Mouse (Mus musculus): ENCODE measurements around the gene 2900026A02Rik. TPM values are rescaled to one million over a fixed set of nuclear protein-coding genes. Genes with fewer than 3 reads are reported as not detected.

Gene 2900026A02Rik
- total and polyA plus RNA-seq, 3 experiments = 0.05 TPM; not detected in 2

DNA sequence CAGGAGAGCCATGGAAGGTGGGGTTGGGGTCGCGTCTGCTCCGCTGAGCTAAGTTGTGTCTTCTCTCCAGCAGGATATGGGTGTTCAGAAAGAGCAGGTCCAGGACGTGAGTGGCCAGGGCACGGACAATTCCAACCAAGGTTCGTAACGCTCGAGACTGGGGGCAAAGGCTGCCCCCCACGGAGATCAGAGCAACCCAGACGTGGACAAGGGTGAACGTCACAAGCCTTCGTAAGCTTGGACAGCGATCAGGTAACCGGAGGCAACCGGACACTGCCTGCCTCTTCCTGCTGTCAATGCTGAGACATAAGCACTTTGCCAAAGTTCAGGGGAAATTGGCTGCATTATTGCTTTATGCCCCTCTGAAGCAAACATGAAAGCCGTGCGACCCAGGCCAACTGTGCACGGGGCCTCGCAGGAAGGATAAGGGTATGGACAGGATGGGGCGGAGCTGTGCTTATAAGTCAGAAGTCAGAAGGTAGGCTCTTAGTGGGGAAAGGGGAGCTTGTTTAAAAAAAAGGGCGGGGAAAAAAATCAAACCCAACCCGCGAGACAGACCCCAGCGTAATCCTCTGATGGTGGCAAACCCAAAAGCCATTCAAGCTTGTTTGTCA is 130.9 kb downstream of the 2900026A02Rik start:
- H3K27me3 ChIP-seq (ENCODE audit: insufficient read depth, low read length) = peaks cover 2% of the 10 kb centered on the region; the same call in 1 of the 2 replicates
- H3K4me1 ChIP-seq (ENCODE audit: insufficient read depth, low read depth, low read length) = no peaks in the 10 kb centered on the region
- ATAC-seq (ENCODE audit: extremely low read depth, insufficient number of reproducible peaks, low FRiP score, poor library complexity, severe bottlenecking) (no peak), DNase-seq (ENCODE audit: low spot score) (no peak)
- TF ChIP-seq CTCF (IDR thresholded peaks at IDR 0.05; ENCODE audit: low read depth, low read length) (no peak), GATA2 (IDR thresholded peaks at IDR 0.05; ENCODE audit: borderline replicate concordance, low read depth, low read length) (no peak), GATA1 (IDR thresholded peaks at IDR 0.05; ENCODE audit: borderline replicate concordance, low read length) (no peak), TAL1 (conservative IDR thresholded peaks at IDR 0.05; ENCODE audit: low read depth, low read length) (no peak), POLR2AphosphoS5 (IDR thresholded peaks at IDR 0.05; ENCODE audit: insufficient replicate concordance, low read depth, low read length) (no peak)
- H3K9me3 ChIP-seq (replicated peaks) = peaks cover 98% of the 10 kb centered on the region
- no peaks in the 10 kb centered on the region for H3K36me3 ChIP-seq (replicated peaks)
- H3K4me3 ChIP-seq (ENCODE audit: low read depth, low read length) = no peak overlapping the region; the same call in 1 of the 2 replicates

DNA sequence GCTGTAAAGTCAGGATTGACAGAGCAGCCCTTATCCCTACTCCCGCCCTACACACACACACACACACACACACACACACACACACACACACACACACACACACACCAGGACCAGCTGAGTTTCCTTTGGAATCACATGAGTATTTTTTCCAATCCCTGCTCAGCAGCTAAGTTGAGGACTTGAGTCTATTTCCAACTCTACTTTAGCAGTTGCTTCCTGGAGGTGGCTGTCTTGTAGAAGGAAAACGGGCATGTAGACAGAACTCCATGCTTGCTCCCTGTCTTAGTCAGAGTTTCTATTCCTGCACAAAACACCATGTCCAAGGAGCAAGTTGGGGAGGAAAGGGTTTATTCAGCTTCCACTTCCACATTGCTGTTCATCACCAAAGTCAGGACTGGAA is 133.6 kb downstream of the 2900026A02Rik start:
- no peak for DNase-seq (ENCODE audit: low spot score)
- H3K27me3 ChIP-seq (ENCODE audit: insufficient read depth, low read length) = no peaks in the 10 kb centered on the region
- peaks cover 91% of the 10 kb centered on the region for H3K9me3 ChIP-seq (replicated peaks)
- no peaks in the 10 kb centered on the region for H3K4me1 ChIP-seq (ENCODE audit: insufficient read depth, low read depth, low read length)
- TF ChIP-seq POLR2AphosphoS5 (IDR thresholded peaks at IDR 0.05; ENCODE audit: insufficient replicate concordance, low read depth, low read length) (no peak), TAL1 (conservative IDR thresholded peaks at IDR 0.05; ENCODE audit: low read depth, low read length) (no peak), CTCF (IDR thresholded peaks at IDR 0.05; ENCODE audit: low read depth, low read length) (no peak)
- no peak overlapping the region for H3K4me3 ChIP-seq (ENCODE audit: low read depth, low read length)
- H3K36me3 ChIP-seq (replicated peaks) = no peaks in the 10 kb centered on the region
- ATAC-seq (ENCODE audit: extremely low read depth, insufficient number of reproducible peaks, low FRiP score, poor library complexity, severe bottlenecking) = no peak

DNA sequence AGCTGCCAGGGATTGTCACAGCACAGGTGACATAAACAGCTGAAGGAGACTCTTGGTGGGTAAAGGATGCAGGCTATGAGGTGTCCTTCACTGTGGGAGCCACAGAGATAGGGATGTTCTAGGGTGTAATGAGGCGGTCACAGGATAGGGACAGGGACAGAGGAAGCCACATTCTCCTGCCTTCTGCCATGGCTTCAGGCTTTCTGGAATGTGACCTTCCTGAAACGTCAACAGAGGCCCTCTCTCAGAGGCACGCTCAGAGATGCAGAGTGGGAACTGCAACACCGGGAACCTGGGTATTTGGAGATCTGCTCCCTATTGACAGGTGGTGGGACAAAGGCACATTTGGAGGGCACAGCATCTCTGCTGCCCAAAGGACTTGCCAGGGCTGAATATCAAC is 134.0 kb downstream of the 2900026A02Rik start:
- no peaks in the 10 kb centered on the region for H3K27me3 ChIP-seq (ENCODE audit: insufficient read depth, low read length)
- H3K4me3 ChIP-seq (ENCODE audit: low read depth, low read length) = no peak overlapping the region
- no peak for TF ChIP-seq GATA1 (IDR thresholded peaks at IDR 0.05; ENCODE audit: borderline replicate concordance, low read length)
- no peak for TF ChIP-seq POLR2AphosphoS5 (IDR thresholded peaks at IDR 0.05; ENCODE audit: insufficient replicate concordance, low read depth, low read length)
- TF ChIP-seq GATA2 (IDR thresholded peaks at IDR 0.05; ENCODE audit: borderline replicate concordance, low read depth, low read length) = no peak
- no peak for TF ChIP-seq TAL1 (conservative IDR thresholded peaks at IDR 0.05; ENCODE audit: low read depth, low read length)
- no peak for TF ChIP-seq CTCF (IDR thresholded peaks at IDR 0.05; ENCODE audit: low read depth, low read length)
- ATAC-seq (ENCODE audit: extremely low read depth, insufficient number of reproducible peaks, low FRiP score, poor library complexity, severe bottlenecking) (no peak), DNase-seq (ENCODE audit: low spot score) (no peak)
- H3K36me3 ChIP-seq (replicated peaks) = no peaks in the 10 kb centered on the region
- H3K4me1 ChIP-seq (ENCODE audit: insufficient read depth, low read depth, low read length) = no peaks in the 10 kb centered on the region
- peaks cover 91% of the 10 kb centered on the region for H3K9me3 ChIP-seq (replicated peaks)

DNA sequence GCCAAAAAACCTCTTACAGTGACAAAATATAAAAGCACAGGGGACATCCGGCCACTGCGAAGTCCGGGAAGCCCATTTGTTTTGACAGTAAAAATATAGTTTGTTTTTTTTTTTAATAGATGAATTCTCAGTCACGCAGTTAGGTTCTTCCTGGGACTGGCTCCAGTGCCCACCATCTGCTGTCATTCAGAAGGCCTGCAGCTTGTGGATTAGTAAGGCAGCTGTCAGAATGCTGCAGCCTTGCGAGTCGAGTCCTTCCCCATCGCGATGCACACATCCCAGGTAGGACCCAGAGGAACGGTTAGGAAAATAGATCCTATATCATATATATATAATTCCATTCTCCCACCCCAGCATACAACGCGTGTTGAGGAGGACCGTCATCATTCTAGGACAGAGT is 134.6 kb downstream of the 2900026A02Rik start:
- H3K27me3 ChIP-seq (ENCODE audit: insufficient read depth, low read length) = no peaks in the 10 kb centered on the region
- peaks cover 91% of the 10 kb centered on the region for H3K9me3 ChIP-seq (replicated peaks)
- TF ChIP-seq POLR2AphosphoS5 (IDR thresholded peaks at IDR 0.05; ENCODE audit: insufficient replicate concordance, low read depth, low read length) = no peak
- no peak for TF ChIP-seq CTCF (IDR thresholded peaks at IDR 0.05; ENCODE audit: low read depth, low read length)
- TF ChIP-seq TAL1 (conservative IDR thresholded peaks at IDR 0.05; ENCODE audit: low read depth, low read length) = no peak
- no peak for TF ChIP-seq GATA2 (IDR thresholded peaks at IDR 0.05; ENCODE audit: borderline replicate concordance, low read depth, low read length)
- no peak for TF ChIP-seq GATA1 (IDR thresholded peaks at IDR 0.05; ENCODE audit: borderline replicate concordance, low read length)
- H3K4me3 ChIP-seq (ENCODE audit: low read depth, low read length) = no peak overlapping the region
- no peaks in the 10 kb centered on the region for H3K4me1 ChIP-seq (ENCODE audit: insufficient read depth, low read depth, low read length)
- no peaks in the 10 kb centered on the region for H3K36me3 ChIP-seq (replicated peaks)
- ATAC-seq (ENCODE audit: extremely low read depth, insufficient number of reproducible peaks, low FRiP score, poor library complexity, severe bottlenecking) = no peak
- DNase-seq (ENCODE audit: low spot score) = no peak

DNA sequence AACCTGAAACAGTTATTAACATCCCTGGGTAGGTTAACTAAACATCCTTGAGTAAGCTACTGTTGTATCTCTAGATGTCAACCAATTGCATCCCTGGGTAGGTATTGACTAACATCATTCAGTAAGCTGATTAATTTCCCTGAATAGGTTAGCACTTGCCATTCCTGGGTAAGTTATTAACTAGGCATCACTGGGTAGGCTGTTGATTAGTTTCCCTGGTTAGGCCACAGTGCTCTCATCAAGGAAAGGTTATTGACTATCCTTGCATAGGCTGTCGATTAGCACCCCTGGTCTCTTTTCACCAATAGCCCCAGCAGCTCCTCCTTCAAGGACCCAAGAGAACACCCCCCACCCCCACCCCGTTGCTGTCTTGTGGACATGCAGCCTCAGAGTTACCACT is 135.1 kb downstream of the 2900026A02Rik start:
- TF ChIP-seq GATA2 (IDR thresholded peaks at IDR 0.05; ENCODE audit: borderline replicate concordance, low read depth, low read length) = no peak
- TF ChIP-seq GATA1 (IDR thresholded peaks at IDR 0.05; ENCODE audit: borderline replicate concordance, low read length) = no peak
- Histone ChIP-seq H3K36me3 (replicated peaks) (no peaks in the 10 kb centered on the region), H3K4me3 (ENCODE audit: low read depth, low read length) (no peak overlapping the region), H3K27me3 (ENCODE audit: insufficient read depth, low read length) (no peaks in the 10 kb centered on the region), H3K9me3 (replicated peaks) (peaks cover 91% of the 10 kb centered on the region), H3K4me1 (ENCODE audit: insufficient read depth, low read depth, low read length) (no peaks in the 10 kb centered on the region)
- ATAC-seq (ENCODE audit: extremely low read depth, insufficient number of reproducible peaks, low FRiP score, poor library complexity, severe bottlenecking) (no peak), DNase-seq (ENCODE audit: low spot score) (no peak)

DNA sequence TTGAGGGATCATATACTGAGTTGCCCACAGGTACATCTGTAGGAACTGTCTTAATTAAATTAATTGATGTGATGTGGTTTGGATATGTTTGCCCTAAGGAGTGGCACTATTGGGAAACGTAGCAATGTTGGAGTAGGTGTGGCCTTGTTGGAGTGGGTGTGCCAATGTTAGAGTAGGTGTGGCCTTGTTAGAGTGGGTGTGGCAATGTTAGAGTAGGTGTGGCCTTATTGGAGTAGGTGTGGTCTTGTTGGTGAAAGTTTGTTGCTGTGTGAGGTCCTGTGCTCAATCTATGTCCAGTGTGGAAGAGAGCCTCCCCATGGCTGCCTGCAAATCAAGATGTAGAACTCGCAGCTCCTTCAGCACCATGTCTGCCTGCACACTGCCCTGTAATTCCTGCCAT is 136.7 kb downstream of the 2900026A02Rik start:
- Histone ChIP-seq H3K9me3 (replicated peaks) (peaks cover 91% of the 10 kb centered on the region), H3K27me3 (ENCODE audit: insufficient read depth, low read length) (no peaks in the 10 kb centered on the region), H3K36me3 (replicated peaks) (no peaks in the 10 kb centered on the region), H3K4me3 (ENCODE audit: low read depth, low read length) (no peak overlapping the region), H3K4me1 (ENCODE audit: insufficient read depth, low read depth, low read length) (no peaks in the 10 kb centered on the region)
- DNase-seq (ENCODE audit: low spot score) (no peak), ATAC-seq (ENCODE audit: extremely low read depth, insufficient number of reproducible peaks, low FRiP score, poor library complexity, severe bottlenecking) (no peak)
- TF ChIP-seq POLR2AphosphoS5 (IDR thresholded peaks at IDR 0.05; ENCODE audit: insufficient replicate concordance, low read depth, low read length) = no peak
- TF ChIP-seq GATA1 (IDR thresholded peaks at IDR 0.05; ENCODE audit: borderline replicate concordance, low read length) = no peak
- TF ChIP-seq CTCF (IDR thresholded peaks at IDR 0.05; ENCODE audit: low read depth, low read length) = no peak
- TF ChIP-seq TAL1 (conservative IDR thresholded peaks at IDR 0.05; ENCODE audit: low read depth, low read length) = no peak
- no peak for TF ChIP-seq GATA2 (IDR thresholded peaks at IDR 0.05; ENCODE audit: borderline replicate concordance, low read depth, low read length)
